Mouse (Mus musculus) megakaryocyte, embryonic 14.5 days (primary cell): ENCODE measurements around the gene Phf10. TPM values are rescaled to one million over a fixed set of nuclear protein-coding genes. Genes with fewer than 3 reads are reported as not detected.
"Not testable (repeated sequence)": the region's sequence is repeated elsewhere in the genome, so short reads cannot be mapped to it uniquely, and the experiment has no call there.

Experiments
- H3K27me3 ChIP-seq: replicated peaks from 2 replicates; pipeline ENCODE3; 2012; ENCODE audit warnings: inconsistent platforms
- H3K36me3 ChIP-seq: replicated peaks from 2 replicates; pipeline ENCODE3; 2012; ENCODE audit warnings: low read length, inconsistent platforms, mixed read lengths
- H3K4me1 ChIP-seq: 2 replicates; pipeline ENCODE4 v1.6.1; 2012; ENCODE audit warnings: inconsistent platforms
- H3K4me3 ChIP-seq: replicated peaks from 2 replicates; pipeline ENCODE3; 2012; ENCODE audit warnings: moderate library complexity, mild to moderate bottlenecking, inconsistent platforms
- H3K9me3 ChIP-seq: 2 replicates; pipeline ENCODE4 v1.6.1; 2012; ENCODE audit warnings: inconsistent platforms
- FLI1 ChIP-seq: IDR thresholded peaks from 2 replicates; pipeline ENCODE4 v1.6.1; 2012; ENCODE audit warnings: low read length, inconsistent platforms, mixed read lengths
- GATA1 ChIP-seq: IDR thresholded peaks from 3 replicates; pipeline ENCODE4 v1.6.1; 2012; ENCODE audit warnings: mixed read lengths, low read length, inconsistent platforms, borderline replicate concordance
- polyA plus RNA-seq: library from polyadenylated mRNA; stranded (reverse); fragments of >175 nt; gene quantifications from 2 replicates; pipeline ENCODE4 v1.2.3, GENCODE M21; 2012; ENCODE audit warnings: low replicate concordance; ENCODE audit not compliant: insufficient read depth

Gene Phf10
- polyA plus RNA-seq, 1 experiment: 36.4 TPM

DNA sequence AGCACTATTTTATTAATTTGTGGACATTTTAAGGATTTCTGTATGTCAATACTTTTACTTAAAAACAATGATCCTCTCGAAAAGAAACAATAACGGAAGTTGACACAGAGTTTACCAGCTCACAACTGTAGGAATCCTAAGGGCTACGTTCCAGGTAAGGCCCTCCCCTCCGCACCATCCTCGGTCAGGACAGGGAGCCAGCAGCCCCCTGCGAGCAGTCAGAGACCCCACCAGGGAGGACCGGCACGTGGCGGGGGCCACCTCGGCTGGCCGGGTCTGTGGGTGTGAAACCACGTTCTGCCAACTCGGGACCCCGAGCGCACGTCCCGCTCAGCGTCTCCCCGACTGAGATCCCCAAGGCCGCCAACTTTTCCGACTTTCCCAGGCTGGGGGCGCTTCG is 553 bp downstream of the Phf10 start:
- Histone ChIP-seq H3K4me3 (peak overlapping the region; percentile 98), H3K9me3 (no peaks in the 10 kb centered on the region), H3K4me1 (peaks cover 28% of the 10 kb centered on the region), H3K36me3 (peaks cover 24% of the 10 kb centered on the region), H3K27me3 (no peaks in the 10 kb centered on the region)
- TF ChIP-seq GATA1 (no peak), FLI1 (no peak)

DNA sequence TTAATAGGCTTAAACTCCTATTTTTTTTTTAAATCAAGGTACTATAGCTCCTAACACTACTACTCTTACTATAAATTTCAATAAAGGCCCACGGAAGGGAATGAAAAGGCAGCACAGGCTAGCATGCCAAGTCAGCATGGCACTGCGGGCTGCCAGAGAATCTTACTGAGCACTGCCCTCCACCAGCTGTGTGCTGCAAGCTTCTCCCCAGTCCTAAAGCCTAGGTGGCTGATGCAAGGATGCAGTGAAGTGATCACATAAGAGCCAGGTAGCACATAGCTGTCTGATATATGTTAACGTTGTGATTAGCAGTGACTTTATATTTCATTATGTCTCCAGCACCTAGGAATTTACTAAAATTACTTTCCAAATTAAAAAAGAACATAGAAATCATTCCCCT is 1.1 kb downstream of the Phf10 start:
- H3K4me3 ChIP-seq: peak overlapping the region; percentile 98
- no peak for TF ChIP-seq GATA1
- TF ChIP-seq FLI1: no peak
- no peaks in the 10 kb centered on the region for H3K9me3 ChIP-seq
- peaks cover 28% of the 10 kb centered on the region for H3K4me1 ChIP-seq
- H3K36me3 ChIP-seq: peaks cover 28% of the 10 kb centered on the region
- no peaks in the 10 kb centered on the region for H3K27me3 ChIP-seq

DNA sequence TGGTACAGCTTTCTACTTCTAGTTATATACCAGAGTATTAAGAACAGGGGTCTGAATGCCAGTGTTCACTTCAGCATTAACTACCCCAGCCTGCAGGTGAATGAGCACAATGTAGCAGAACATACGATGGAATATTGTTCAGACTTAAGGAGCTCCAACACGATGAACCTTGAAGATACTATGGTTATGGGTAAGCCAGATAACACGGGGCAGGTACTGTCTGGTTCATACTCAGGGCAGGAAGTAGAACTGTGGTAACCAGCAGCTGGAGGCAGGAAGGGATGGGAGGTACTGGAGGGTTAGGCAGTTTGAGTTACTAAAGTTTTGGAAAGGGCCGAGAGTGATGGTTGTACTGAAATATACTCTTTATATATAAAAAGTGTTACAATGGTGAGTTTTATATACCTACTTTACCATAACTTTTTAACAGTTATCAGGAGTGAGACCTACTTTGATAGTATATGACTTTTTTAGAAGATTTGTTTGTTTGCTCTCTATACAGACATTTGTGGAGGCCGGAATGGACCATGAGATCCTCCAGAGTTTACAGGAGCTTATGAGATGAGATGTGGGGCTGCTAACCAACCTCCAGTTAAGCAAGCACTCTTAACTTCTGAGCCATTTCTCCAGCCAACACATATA is 2.3 kb downstream of the Phf10 start:
- H3K36me3 ChIP-seq: peaks cover 39% of the 10 kb centered on the region
- peak overlapping the region; percentile 64 for H3K4me3 ChIP-seq
- peaks cover 34% of the 10 kb centered on the region for H3K4me1 ChIP-seq
- TF ChIP-seq GATA1 (no peak), FLI1 (no peak)
- no peaks in the 10 kb centered on the region for H3K9me3 ChIP-seq
- H3K27me3 ChIP-seq: no peaks in the 10 kb centered on the region

DNA sequence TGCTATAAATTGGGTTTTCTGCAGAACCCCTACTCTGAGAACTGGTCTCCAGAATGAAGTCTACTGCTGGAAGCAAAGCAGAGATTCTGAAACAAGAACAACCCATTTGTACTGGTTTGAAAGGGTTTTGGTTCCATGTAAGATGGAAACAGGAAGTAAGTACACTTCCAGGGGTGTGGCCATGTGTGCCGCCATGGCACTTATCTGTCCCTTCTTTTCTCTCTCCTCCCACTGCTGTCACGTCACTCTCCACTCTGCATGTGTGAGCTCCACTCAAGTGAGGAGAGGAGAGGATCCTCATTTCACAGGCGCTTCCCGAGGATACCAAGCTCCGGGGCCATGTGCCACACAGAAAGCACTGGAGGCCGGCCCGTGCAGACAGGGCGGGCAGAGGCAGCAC is 7.6 kb downstream of the Phf10 start:
- TF ChIP-seq FLI1: no peak
- TF ChIP-seq GATA1: no peak
- Histone ChIP-seq H3K36me3 (peaks cover 89% of the 10 kb centered on the region), H3K9me3 (no peaks in the 10 kb centered on the region), H3K4me3 (peak overlapping the region; percentile 34), H3K27me3 (no peaks in the 10 kb centered on the region), H3K4me1 (peaks cover 37% of the 10 kb centered on the region)

DNA sequence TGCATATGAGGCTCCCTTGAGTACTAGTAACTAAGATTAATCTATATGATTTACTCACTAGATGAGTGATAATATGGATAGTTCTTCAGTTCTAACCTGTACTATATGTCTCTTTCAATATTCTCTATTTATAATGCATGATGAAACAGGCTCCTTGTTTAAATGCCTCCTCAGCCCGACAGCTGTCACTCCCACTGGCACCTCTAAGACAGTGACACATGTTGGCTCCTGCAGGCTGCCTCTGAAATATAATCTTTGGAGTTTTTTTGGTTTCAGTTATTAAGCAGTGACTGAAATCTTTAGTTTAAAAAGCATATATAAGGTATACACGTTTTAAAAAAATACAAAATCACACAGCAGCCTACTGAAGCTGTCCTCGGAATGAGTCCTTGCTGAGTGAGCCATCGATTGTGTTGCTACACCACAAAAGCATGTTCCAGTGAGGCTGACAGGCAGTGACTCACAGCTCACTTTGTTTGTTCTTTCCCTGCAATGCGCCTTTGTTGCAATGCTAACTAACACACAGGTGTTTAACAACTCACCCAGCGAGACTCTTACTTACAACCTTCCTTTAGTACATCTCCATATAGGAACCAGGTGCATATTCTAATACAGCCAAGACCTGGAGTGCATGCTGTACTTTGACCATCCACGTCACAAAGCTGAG is 11.8 kb downstream of the Phf10 start:
- Histone ChIP-seq H3K9me3 (no peaks in the 10 kb centered on the region), H3K27me3 (no peaks in the 10 kb centered on the region), H3K36me3 (peaks cover 97% of the 10 kb centered on the region), H3K4me3 (no peak overlapping the region), H3K4me1 (peaks cover 36% of the 10 kb centered on the region)
- TF ChIP-seq GATA1: no peak

DNA sequence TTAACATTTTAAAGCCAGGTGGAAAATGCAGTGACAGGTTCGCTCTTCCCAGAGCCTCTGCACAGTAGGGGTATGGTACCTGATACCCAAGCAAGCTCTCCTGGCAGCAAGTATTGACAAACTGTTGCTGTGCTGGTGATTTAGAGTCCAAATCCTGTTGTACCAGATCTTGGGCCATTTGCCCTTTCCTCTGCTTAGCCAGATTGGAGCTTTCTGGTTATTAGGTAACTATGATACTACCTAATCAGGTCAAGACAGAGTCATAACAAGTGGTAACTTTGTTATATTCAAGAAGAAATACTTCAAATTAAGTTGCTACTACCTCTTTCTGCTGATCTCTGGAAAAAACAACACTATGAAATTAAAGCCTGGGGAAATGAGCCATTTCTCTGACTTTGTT is 16.5 kb downstream of the Phf10 start:
- no peaks in the 10 kb centered on the region for H3K9me3 ChIP-seq
- H3K36me3 ChIP-seq: peaks cover 53% of the 10 kb centered on the region
- TF ChIP-seq GATA1: no peak
- no peak for TF ChIP-seq FLI1
- H3K27me3 ChIP-seq: no peaks in the 10 kb centered on the region
- peaks cover 37% of the 10 kb centered on the region for H3K4me1 ChIP-seq
- peak overlapping the region; percentile 73 for H3K4me3 ChIP-seq

DNA sequence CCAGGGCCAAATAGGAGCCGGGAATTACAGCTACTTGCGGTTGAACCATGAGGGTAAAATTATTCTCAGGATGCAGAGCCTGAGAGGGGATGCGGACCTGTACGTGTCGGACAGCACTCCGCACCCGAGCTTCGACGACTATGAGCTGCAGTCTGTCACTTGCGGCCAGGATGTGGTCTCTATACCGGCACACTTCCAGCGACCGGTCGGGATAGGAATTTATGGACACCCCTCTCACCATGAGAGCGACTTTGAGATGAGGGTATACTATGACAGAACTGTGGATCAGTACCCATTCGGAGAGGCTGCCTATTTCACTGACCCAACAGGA is 17.4 kb downstream of the Phf10 start:
- TF ChIP-seq GATA1: no peak
- no peak for TF ChIP-seq FLI1
- peak overlapping the region; percentile 100 for H3K4me3 ChIP-seq
- H3K36me3 ChIP-seq: peaks cover 44% of the 10 kb centered on the region
- no peaks in the 10 kb centered on the region for H3K9me3 ChIP-seq
- no peaks in the 10 kb centered on the region for H3K27me3 ChIP-seq
- peaks cover 37% of the 10 kb centered on the region for H3K4me1 ChIP-seq

DNA sequence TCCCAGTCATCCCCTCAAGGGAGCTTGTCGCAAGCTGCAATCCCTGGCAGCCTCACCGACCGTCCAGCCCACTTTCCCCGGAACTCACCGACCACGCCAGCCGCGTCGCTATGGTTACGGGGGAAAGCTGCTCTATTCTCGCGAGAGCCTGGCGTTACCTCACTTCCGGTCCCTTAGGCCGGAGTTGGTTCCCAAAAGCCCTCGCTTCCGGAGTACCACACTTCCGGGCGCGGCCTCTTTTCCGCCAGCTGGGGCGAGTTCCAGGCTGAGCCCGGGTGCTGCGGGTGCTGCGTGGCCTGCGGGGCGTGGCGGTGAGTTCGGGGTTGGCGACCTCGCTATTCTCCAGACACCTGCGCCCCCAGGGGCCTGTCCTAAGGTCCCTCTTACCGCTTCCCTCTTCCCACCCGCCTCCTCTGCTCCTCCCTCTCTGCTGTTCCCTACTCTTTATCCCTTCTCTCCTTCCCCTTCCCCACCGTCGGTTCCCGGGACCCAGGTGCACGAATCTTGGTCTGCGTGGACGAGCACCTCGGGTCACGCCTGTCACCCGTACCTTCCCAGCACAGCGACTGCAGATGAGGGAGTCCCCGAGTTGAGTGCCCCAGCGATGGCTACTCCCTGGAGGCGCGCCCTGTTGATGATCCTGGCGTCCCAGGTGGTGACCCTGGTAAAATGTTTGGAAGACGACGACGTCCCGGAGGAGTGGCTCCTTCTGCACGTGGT is 17.9 kb downstream of the Phf10 start, which contains the start of the genes Wdr27 and 1600012H06Rik:
TSS of gene Wdr27 (minus strand) at position 150 of the 720 bp plus-strand sequence.
TSS of gene 1600012H06Rik (plus strand) at position 176 of the 720 bp plus-strand sequence.
- Histone ChIP-seq H3K9me3 (no peaks in the 10 kb centered on the region), H3K27me3 (no peaks in the 10 kb centered on the region), H3K4me1 (peaks cover 37% of the 10 kb centered on the region), H3K4me3 (peak within 1 kb of the TSS; percentile 100), H3K36me3 (peaks cover 39% of the 10 kb centered on the region)
- TF ChIP-seq GATA1 (no peak), FLI1 (peak; percentile 100)

DNA sequence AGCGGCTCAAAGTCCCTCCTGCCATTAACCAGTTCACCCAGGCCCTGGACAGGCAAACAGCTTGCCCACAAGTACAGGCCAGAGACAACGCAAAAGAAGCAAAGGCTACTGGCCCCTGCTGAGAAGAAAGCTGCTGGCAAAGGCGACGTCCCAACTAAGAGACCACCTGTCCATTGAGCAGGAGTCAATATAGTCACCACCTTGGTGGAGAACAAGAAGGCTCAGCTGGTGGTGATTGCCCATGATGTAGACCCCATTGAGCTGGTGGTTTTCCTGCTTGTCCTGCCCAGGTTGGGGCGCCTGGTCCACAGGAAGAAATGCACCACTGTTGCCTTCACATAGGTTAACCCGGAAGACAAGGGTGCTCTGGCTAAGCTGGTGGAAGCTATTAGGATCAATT is 18.9 kb downstream of the Phf10 start:
- Histone ChIP-seq H3K36me3 (peaks cover 30% of the 10 kb centered on the region), H3K4me3 (peak overlapping the region; percentile 100), H3K4me1 (peaks cover 37% of the 10 kb centered on the region)
- not testable (repeated sequence) for H3K9me3 ChIP-seq, H3K27me3 ChIP-seq

DNA sequence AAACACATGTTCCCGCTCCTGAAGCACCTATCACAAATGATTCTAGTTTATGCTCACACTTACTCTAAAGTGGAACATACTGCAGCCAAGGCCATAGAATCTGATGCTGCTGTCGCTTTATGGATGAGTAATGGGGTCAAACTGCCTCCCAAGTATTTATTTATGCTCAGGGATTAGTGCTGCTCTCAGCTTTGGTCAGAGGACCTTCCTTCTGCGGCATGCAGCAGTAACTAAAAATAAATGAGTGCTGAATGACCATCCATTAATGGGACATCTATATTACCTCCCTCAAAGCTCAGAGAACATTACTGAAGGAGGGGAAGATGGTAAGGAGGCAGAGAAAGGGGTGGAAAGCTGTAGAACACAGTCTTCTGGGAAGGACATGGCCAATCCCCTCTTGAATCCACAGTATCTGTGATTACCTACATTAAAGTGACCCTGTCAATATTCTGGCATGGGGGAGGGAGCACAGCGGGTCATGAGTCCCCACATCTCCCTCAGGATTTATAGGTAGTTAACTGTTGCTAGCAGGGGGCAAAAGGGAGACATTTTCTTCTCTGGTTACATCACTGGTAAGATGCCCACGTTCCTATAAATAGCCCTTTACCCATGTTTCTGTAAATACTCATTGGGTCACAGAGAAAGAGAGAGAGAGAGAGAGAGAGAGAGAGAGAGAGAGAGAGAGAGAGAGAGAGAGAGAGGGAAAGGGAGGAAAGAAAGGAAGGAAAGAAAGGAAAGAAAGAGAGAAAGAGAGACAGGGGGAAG is 25.1 kb downstream of the Phf10 start:
- H3K27me3 ChIP-seq: peaks cover 1% of the 10 kb centered on the region
- no peaks in the 10 kb centered on the region for H3K9me3 ChIP-seq
- no peak overlapping the region for H3K4me3 ChIP-seq
- no peaks in the 10 kb centered on the region for H3K36me3 ChIP-seq
- peaks cover 12% of the 10 kb centered on the region for H3K4me1 ChIP-seq
- TF ChIP-seq GATA1 (no peak), FLI1 (no peak)

DNA sequence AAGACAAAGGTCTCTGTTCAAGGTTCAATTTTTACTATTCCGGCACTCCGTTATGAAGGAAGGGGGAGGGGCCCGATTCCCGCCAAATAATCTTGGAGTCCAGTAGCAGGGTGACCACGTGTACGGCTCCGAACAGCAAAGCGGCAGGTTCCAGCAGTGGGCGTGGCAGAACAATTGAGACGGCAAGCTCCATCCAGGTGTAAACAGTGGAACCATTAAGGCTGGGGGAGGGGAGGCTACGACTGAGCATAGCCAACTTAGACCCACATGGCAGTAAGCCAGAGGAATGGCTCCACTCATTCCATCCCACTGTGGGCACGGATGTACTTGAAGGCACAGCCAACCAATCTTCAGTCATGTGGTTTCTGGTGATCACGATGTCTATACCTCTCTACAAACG is 25.8 kb downstream of the Phf10 start:
- H3K4me3 ChIP-seq, H3K9me3 ChIP-seq, H3K36me3 ChIP-seq, H3K27me3 ChIP-seq: not testable (repeated sequence)
- peaks cover 13% of the 10 kb centered on the region for H3K4me1 ChIP-seq
